Mouse (Mus musculus): ENCODE results near the gene Il13. TPM values are rescaled to one million over a fixed set of nuclear protein-coding genes. Genes with fewer than 3 reads are reported as not detected.

The Il13 gene
- total and polyA plus RNA-seq, 3 experiments, result not detected

GRCm38 (mm10) chr11:53651441-53651840 lies 16.9 kb upstream of the Il13 start (continued):
- TF ChIP-seq POLR2AphosphoS2 (IDR thresholded peaks at IDR 0.05; ENCODE audit: low read length), result no peak

GRCm38 (mm10) chr11:53644017-53644416 lies 9.5 kb upstream of the Il13 start:
- Histone ChIP-seq H3K9me3 (replicated peaks; ENCODE audit: insufficient read depth, low read length) (no peaks in the 10 kb centered on the region), H3K4me1 (ENCODE audit: control insufficient read depth in 1 of 2, insufficient read depth in 2 of 2, low read length in 2 of 2) (peaks cover 11 to 20% of the 10 kb centered on the region in 2 experiments), H3K4me3 (ENCODE audit: control insufficient read depth in 1 of 2, insufficient read depth in 1 of 2, low read depth in 2 of 2, low read length in 2 of 2) (no peak overlapping the region), H3K27ac (ENCODE audit: control insufficient read depth, low read depth, low read length) (no peak overlapping the region), H3K27me3 (ENCODE audit: control insufficient read depth in 1 of 2, insufficient read depth in 2 of 2, low read length in 2 of 2) (no peaks in the 10 kb centered on the region), H3K36me3 (ENCODE audit: control insufficient read depth in 1 of 2, insufficient read depth in 2 of 2, low read length in 2 of 2) (peaks cover under 1 to 9% of the 10 kb centered on the region in 2 experiments; a peak in 3 of 4 replicates), H3K9ac (ENCODE audit: control insufficient read depth, low read depth, low read length, poor library complexity, severe bottlenecking) (no peak overlapping the region), H3K79me2 (ENCODE audit: control insufficient read depth, insufficient read depth, low read length, poor library complexity) (no peaks in the 10 kb centered on the region)
- TF ChIP-seq NRF1 (IDR thresholded peaks at IDR 0.05; ENCODE audit: insufficient read depth, low read depth, low read length, poor library complexity, severe bottlenecking), result no peak
- TF ChIP-seq NELFE (IDR thresholded peaks at IDR 0.05; ENCODE audit: low read depth, low read length), result no peak
- no peak for TF ChIP-seq SIN3A (IDR thresholded peaks at IDR 0.05; ENCODE audit: low read length)
- TF ChIP-seq USF1 (IDR thresholded peaks at IDR 0.05; ENCODE audit: low read depth, low read length), result no peak
- no peak for TF ChIP-seq RCOR1 (IDR thresholded peaks at IDR 0.05; ENCODE audit: low read depth, low read length)
- no peak for TF ChIP-seq POLR2A (IDR thresholded peaks at IDR 0.05; ENCODE audit: control insufficient read depth in 1 of 2, insufficient read depth in 1 of 2, low read depth in 1 of 2, low read length in 2 of 2, poor library complexity in 1 of 2)
- TF ChIP-seq MXI1 (IDR thresholded peaks at IDR 0.05; ENCODE audit: low read depth, low read length), result no peak
- no peak for TF ChIP-seq ZC3H11A (IDR thresholded peaks at IDR 0.05; ENCODE audit: low read depth, low read length)
- no peak for TF ChIP-seq POLR2AphosphoS5 (IDR thresholded peaks at IDR 0.05; ENCODE audit: borderline replicate concordance, low read depth, low read length)
- no peak for TF ChIP-seq USF2 (IDR thresholded peaks at IDR 0.05; ENCODE audit: borderline replicate concordance in 1 of 2, insufficient read depth in 1 of 2, low read depth in 1 of 2, low read length in 2 of 2)
- TF ChIP-seq SMC3 (IDR thresholded peaks at IDR 0.05; ENCODE audit: low read depth, low read length), result no peak
- TF ChIP-seq CHD2 (IDR thresholded peaks at IDR 0.05; ENCODE audit: low read length), result no peak
- TF ChIP-seq ZKSCAN1 (IDR thresholded peaks at IDR 0.05; ENCODE audit: low read depth, low read length), result no peak
- TF ChIP-seq MYB (IDR thresholded peaks at IDR 0.05; ENCODE audit: low read depth, low read length), result no peak
- TF ChIP-seq ZMIZ1 (IDR thresholded peaks at IDR 0.05; ENCODE audit: low read depth, low read length), result no peak
- TF ChIP-seq ELF1 (IDR thresholded peaks at IDR 0.05; ENCODE audit: low read depth, low read length), result no peak
- no peak for DNase-seq (ENCODE audit: low read depth, low spot score)

- no peaks in the 10 kb centered on the region for H3K79me2 ChIP-seq (ENCODE audit: control insufficient read depth, insufficient read depth, low read length, poor library complexity)
- TF ChIP-seq MXI1 (IDR thresholded peaks at IDR 0.05; ENCODE audit: low read depth, low read length), result peak; percentile 79
- peak; percentile 82 for TF ChIP-seq MYC (IDR thresholded peaks at IDR 0.05; ENCODE audit: low read depth, low read length)
- TF ChIP-seq POLR2A (IDR thresholded peaks at IDR 0.05; ENCODE audit: control insufficient read depth in 1 of 2, insufficient read depth in 1 of 2, low read depth in 1 of 2, low read length in 2 of 2, poor library complexity in 1 of 2), result no peak
- no peak for TF ChIP-seq ELF1 (IDR thresholded peaks at IDR 0.05; ENCODE audit: low read depth, low read length)
- peak; percentile 81 for TF ChIP-seq SMC3 (IDR thresholded peaks at IDR 0.05; ENCODE audit: low read depth, low read length)
- no peak for TF ChIP-seq POLR2AphosphoS5 (IDR thresholded peaks at IDR 0.05; ENCODE audit: borderline replicate concordance, low read depth, low read length)
- 0 out of 2 replicates have a peak, but pooled peaks have one; percentile 7 for TF ChIP-seq MYB (IDR thresholded peaks at IDR 0.05; ENCODE audit: low read depth, low read length)
- no peak for TF ChIP-seq KAT2A (conservative IDR thresholded peaks at IDR 0.05; ENCODE audit: low read depth, low read length)
- TF ChIP-seq UBTF (IDR thresholded peaks at IDR 0.05; ENCODE audit: borderline replicate concordance, insufficient read depth, low read depth, low read length), result no peak
- TF ChIP-seq GATA1 (IDR thresholded peaks at IDR 0.05; ENCODE audit: low read depth, low read length), result peak; percentile 33; the same call in 1 of the 2 replicates
- TF ChIP-seq ZKSCAN1 (IDR thresholded peaks at IDR 0.05; ENCODE audit: low read depth, low read length), result no peak
- no peak for TF ChIP-seq MAZ (IDR thresholded peaks at IDR 0.05; ENCODE audit: low read depth, low read length)
- no peak for TF ChIP-seq CHD2 (IDR thresholded peaks at IDR 0.05; ENCODE audit: low read length)
- no peak for TF ChIP-seq TBP (IDR thresholded peaks at IDR 0.05; ENCODE audit: low read depth, low read length)
- peak; percentile 47; the same call in 1 of the 2 replicates for TF ChIP-seq SIN3A (IDR thresholded peaks at IDR 0.05; ENCODE audit: low read length)
- peak; percentile 75 for TF ChIP-seq USF1 (IDR thresholded peaks at IDR 0.05; ENCODE audit: low read depth, low read length)
- no peak for TF ChIP-seq TAL1 (IDR thresholded peaks at IDR 0.05; ENCODE audit: low read length)
- TF ChIP-seq JUND (IDR thresholded peaks at IDR 0.05; ENCODE audit: low read depth, low read length), result no peak
- no peak for TF ChIP-seq MEF2A (IDR thresholded peaks at IDR 0.05; ENCODE audit: extremely low read depth, insufficient replicate concordance, low read depth, low read length, poor library complexity, severe bottlenecking)
- TF ChIP-seq ZC3H11A (IDR thresholded peaks at IDR 0.05; ENCODE audit: low read depth, low read length), result peak; percentile 76
Measured at GRCm38 (mm10) chr11:53642744-53643279, 8.3 kb upstream of the Il13 start.

More at GRCm38 (mm10) chr11:53642744-53643279, 8.3 kb upstream of the Il13 start:
- Histone ChIP-seq H3K27me3 (ENCODE audit: control insufficient read depth in 1 of 2, insufficient read depth in 2 of 2, low read length in 2 of 2) (no peaks in the 10 kb centered on the region), H3K9me3 (replicated peaks; ENCODE audit: insufficient read depth, low read length) (no peaks in the 10 kb centered on the region), H3K27ac (ENCODE audit: control insufficient read depth, low read depth, low read length) (no peak overlapping the region), H3K4me1 (ENCODE audit: control insufficient read depth in 1 of 2, insufficient read depth in 2 of 2, low read length in 2 of 2) (peaks cover 11 to 20% of the 10 kb centered on the region in 2 experiments), H3K36me3 (ENCODE audit: control insufficient read depth in 1 of 2, insufficient read depth in 2 of 2, low read length in 2 of 2) (peaks cover 0 to 9% of the 10 kb centered on the region in 2 experiments; a peak in 2 of 4 replicates), H3K4me3 (ENCODE audit: control insufficient read depth in 1 of 2, insufficient read depth in 1 of 2, low read depth in 2 of 2, low read length in 2 of 2) (peak overlapping the region in 1 of 2 experiments; percentile 19; a peak in 1 of 4 replicates), H3K9ac (ENCODE audit: control insufficient read depth, low read depth, low read length, poor library complexity, severe bottlenecking) (no peak overlapping the region; the same call in 1 of the 2 replicates)
- peak; percentile 68 for DNase-seq (ENCODE audit: low read depth, low spot score)
